In genomic region chr7:12880497-12880896, GRCm38 (mm10) we compare ENCODE assay signal across 8 mouse cellular contexts. TPM values are rescaled to one million over a fixed set of nuclear protein-coding genes. Genes with fewer than 3 reads are reported as not detected.
DNase-seq lines count a peak whose midpoint lies in the region; ATAC-seq and TF ChIP-seq lines count a peak whose summit lies in the region.
"Not testable (repeated sequence)": the region's sequence is repeated elsewhere in the genome, so short reads cannot be mapped to it uniquely, and the experiment has no call there.

No protein-coding gene starts in this region.

- not testable (repeated sequence) for TF ChIP-seq CTCF in embryonic fibroblast, embryonic 13.5 days (IDR thresholded peaks at IDR 0.05; ENCODE audit: borderline replicate concordance, insufficient read depth, low read length); left cerebral cortex, adult 2 months (IDR thresholded peaks at IDR 0.05)

- peak overlapping the region; percentile 79 for H3K4me2 ChIP-seq in heart, embryonic 11.5 days
- peak overlapping the region; percentile 83 for H3K4me2 ChIP-seq in hindbrain, embryonic 16.5 days (ENCODE audit: low read length)
- H3K4me2 ChIP-seq in liver, embryonic 16.5 days (ENCODE audit: low read depth, low read length), result peak overlapping the region; percentile 92
- H3K4me2 ChIP-seq in midbrain, embryonic 14.5 days (ENCODE audit: low read length), result peak overlapping the region; percentile 73
- H3K4me2 ChIP-seq in stomach, embryonic 14.5 days (replicated peaks; ENCODE audit: low read depth, low read length), result peak overlapping the region; percentile 43; the same call in 1 of the 2 replicates

- intact Hi-C loops in left cerebral cortex, adult 2 months (cut with DNase I), result loop anchor here (1.0 to 10.0 kb wide), 5 partner anchors 62 to 458 kb away; partner anchors contain the start of genes Zfp329 and Zfp551

- not testable (repeated sequence) for H3K27ac ChIP-seq in embryonic fibroblast, embryonic 13.5 days (ENCODE audit: insufficient read depth, low read length); heart, embryonic 11.5 days (ENCODE audit: low read depth, low read length); liver, embryonic 16.5 days (ENCODE audit: low read length); stomach, embryonic 14.5 days (ENCODE audit: low read length)
- H3K27ac ChIP-seq in hindbrain, embryonic 16.5 days (ENCODE audit: low read depth, low read length), result peak overlapping the region; percentile 51; the same call in 1 of the 2 replicates
- H3K27ac ChIP-seq in left cerebral cortex, adult 2 months, result peak overlapping the region; percentile 74; the same call in 1 of the 2 replicates
- H3K27ac ChIP-seq in midbrain, embryonic 14.5 days (replicated peaks; ENCODE audit: low read depth, low read length), result peak overlapping the region; percentile 64; the same call in 1 of the 2 replicates

- H3K4me1 ChIP-seq in embryonic fibroblast, embryonic 13.5 days (ENCODE audit: control insufficient read depth, insufficient read depth, low read length); heart, embryonic 11.5 days (ENCODE audit: control insufficient read depth, insufficient read depth, low read length); liver, embryonic 16.5 days (ENCODE audit: control insufficient read depth, low read depth, low read length); stomach, embryonic 14.5 days (ENCODE audit: control insufficient read depth, insufficient read depth, low read length): not testable (repeated sequence)
- peaks cover 13% of the 10 kb centered on the region for H3K4me1 ChIP-seq in hindbrain, embryonic 16.5 days (ENCODE audit: control insufficient read depth, insufficient read depth, low read depth, low read length)
- H3K4me1 ChIP-seq in midbrain, embryonic 14.5 days (ENCODE audit: control insufficient read depth, insufficient read depth, low read length), result peaks cover 19% of the 10 kb centered on the region

- TF ChIP-seq POLR2A in embryonic fibroblast, embryonic 13.5 days (IDR thresholded peaks at IDR 0.05; ENCODE audit: low read depth, low read length), result not testable (repeated sequence)

- H3K9me3 ChIP-seq in heart, embryonic 11.5 days (replicated peaks; ENCODE audit: control insufficient read depth, low read length); hindbrain, embryonic 16.5 days (ENCODE audit: control insufficient read depth, low read length); liver, embryonic 16.5 days (replicated peaks; ENCODE audit: control insufficient read depth, low read length); midbrain, embryonic 14.5 days (ENCODE audit: control insufficient read depth, low read length); stomach, embryonic 14.5 days (ENCODE audit: control insufficient read depth, low read depth, low read length): not testable (repeated sequence)

- not testable (repeated sequence) for H3K27me3 ChIP-seq in heart, embryonic 11.5 days (ENCODE audit: control insufficient read depth, insufficient read depth, low read length); hindbrain, embryonic 16.5 days (replicated peaks; ENCODE audit: control insufficient read depth, insufficient read depth, low read length); liver, embryonic 16.5 days (ENCODE audit: control insufficient read depth, insufficient read depth, low read depth, low read length); midbrain, embryonic 14.5 days (ENCODE audit: control insufficient read depth, insufficient read depth, low read length); stomach, embryonic 14.5 days (ENCODE audit: control insufficient read depth, insufficient read depth, low read length)

- DNase-seq in left cerebral cortex, adult 2 months (ENCODE audit: extremely low spot score in 1 of 2, low spot score in 2 of 2); midbrain, embryonic 14.5 days: not testable (repeated sequence)

- H3K36me3 ChIP-seq in heart, embryonic 11.5 days (ENCODE audit: control insufficient read depth, insufficient read depth, low read length); liver, embryonic 16.5 days (ENCODE audit: control insufficient read depth, insufficient read depth); stomach, embryonic 14.5 days (ENCODE audit: control insufficient read depth, insufficient read depth, low read length): not testable (repeated sequence)
- peaks cover 11% of the 10 kb centered on the region for H3K36me3 ChIP-seq in hindbrain, embryonic 16.5 days (ENCODE audit: control insufficient read depth, insufficient read depth, low read length)
- H3K36me3 ChIP-seq in midbrain, embryonic 14.5 days (ENCODE audit: control insufficient read depth, insufficient read depth, low read length), result peaks cover 12% of the 10 kb centered on the region

- WGBS in heart, embryonic 11.5 days (ENCODE audit: insufficient replicate concordance), result 44% methylated on average over 8 of the region's 8 CpGs
- WGBS in hindbrain, embryonic 16.5 days, result 49% methylated on average over 8 of the region's 8 CpGs
- 31% methylated on average over 8 of the region's 8 CpGs for WGBS in liver, embryonic 16.5 days (ENCODE audit: insufficient replicate concordance)
- WGBS in midbrain, embryonic 14.5 days, result 45% methylated on average over 8 of the region's 8 CpGs
- 50% methylated on average over 8 of the region's 8 CpGs for WGBS in stomach, embryonic 14.5 days

- ATAC-seq in activated CD4-positive, CD25-positive, alpha-beta regulatory T cell, adult 4 months, result peak; percentile 2
- not testable (repeated sequence) for ATAC-seq in heart, embryonic 11.5 days (replicated peaks; ENCODE audit: insufficient number of reproducible peaks, low FRiP score, low TSS enrichment); liver, embryonic 16.5 days (ENCODE audit: low read depth); stomach, embryonic 14.5 days (ENCODE audit: insufficient number of reproducible peaks, insufficient read depth, low FRiP score, low read depth)
- ATAC-seq in hindbrain, embryonic 16.5 days, result peak; percentile 21
- peak; percentile 49 for ATAC-seq in midbrain, embryonic 14.5 days (ENCODE audit: low FRiP score, low TSS enrichment)

- not testable (repeated sequence) for H3K9ac ChIP-seq in heart, embryonic 11.5 days (ENCODE audit: low read depth, low read length); stomach, embryonic 14.5 days (replicated peaks; ENCODE audit: low read depth, low read length)
- peak overlapping the region; percentile 77 for H3K9ac ChIP-seq in hindbrain, embryonic 16.5 days (ENCODE audit: low read depth, low read length)
- H3K9ac ChIP-seq in liver, embryonic 16.5 days (ENCODE audit: low read depth, low read length), result peak overlapping the region; percentile 77; the same call in 1 of the 2 replicates
- H3K9ac ChIP-seq in midbrain, embryonic 14.5 days (replicated peaks; ENCODE audit: low read length), result peak overlapping the region; percentile 79

- H3K4me3 ChIP-seq in embryonic fibroblast, embryonic 13.5 days (ENCODE audit: insufficient read depth, low read length), result peak overlapping the region; percentile 44
- H3K4me3 ChIP-seq in heart, embryonic 11.5 days (ENCODE audit: low read depth, low read length), result peak overlapping the region; percentile 77
- peak overlapping the region; percentile 76 for H3K4me3 ChIP-seq in hindbrain, embryonic 16.5 days (ENCODE audit: low read length)
- peak overlapping the region; percentile 86 for H3K4me3 ChIP-seq in left cerebral cortex, adult 2 months
- peak overlapping the region; percentile 79 for H3K4me3 ChIP-seq in liver, embryonic 16.5 days (ENCODE audit: low read depth, low read length)
- H3K4me3 ChIP-seq in midbrain, embryonic 14.5 days (replicated peaks; ENCODE audit: low read depth, low read length), result peak overlapping the region; percentile 75
- H3K4me3 ChIP-seq in stomach, embryonic 14.5 days (ENCODE audit: low read depth, low read length), result peak overlapping the region; percentile 74

RNA-seq across cellular contexts. Expression of gene Zfp128, which starts 0.5 kb away (rescaled TPM):
- 1 to 10 TPM in 1 of 2 experiments, under 1 TPM in 1; 0.84 to 2.4 TPM for polyA plus RNA-seq in activated CD4-positive, CD25-positive, alpha-beta regulatory T cell, adult 4 months (2017; shearing (Covaris generic))
- 2.9 and 3.4 TPM in 2 replicates for polyA plus RNA-seq in embryonic fibroblast, embryonic 13.5 days (2011; ENCODE audit: insufficient read length, low read depth, missing spikeins)
- 2.8 and 3.6 TPM in 2 replicates for polyA plus RNA-seq in heart, embryonic 11.5 days (2014; fragmentation: Nextera tagmentation; extraction: Ambion mirVana)
- 6.8 and 7.1 TPM in 2 replicates for polyA plus RNA-seq in hindbrain, embryonic 16.5 days (2015; fragmentation: Nextera tagmentation; extraction: Ambion mirVana)
- 1 to 10 TPM; 8.0 to 8.2 TPM for total RNA-seq in left cerebral cortex, adult 2 months (2021)
- 0.54 and 0.55 TPM in 2 replicates for polyA plus RNA-seq in liver, embryonic 16.5 days (2015; fragmentation: Nextera tagmentation; extraction: Ambion mirVana)
- 8.6 and 9.0 TPM in 2 replicates for polyA plus RNA-seq in midbrain, embryonic 14.5 days (2014; fragmentation: Nextera tagmentation; extraction: Ambion mirVana)
- polyA plus RNA-seq in stomach, embryonic 14.5 days (2014; fragmentation: Nextera tagmentation; extraction: Ambion mirVana), result 4.5 and 4.6 TPM in 2 replicates

RNA-seq across cellular contexts. Expression of gene Zscan22, which starts 17.1 kb away (rescaled TPM):
- 10 to 100 TPM in 1 of 2 experiments, 1 to 10 TPM in 1; 6.6 to 10.9 TPM for polyA plus RNA-seq in activated CD4-positive, CD25-positive, alpha-beta regulatory T cell, adult 4 months (2017; shearing (Covaris generic))
- polyA plus RNA-seq in embryonic fibroblast, embryonic 13.5 days (2011; ENCODE audit: insufficient read length, low read depth, missing spikeins), result 7.6 and 9.8 TPM in 2 replicates
- polyA plus RNA-seq in heart, embryonic 11.5 days (2014; fragmentation: Nextera tagmentation; extraction: Ambion mirVana), result 14.5 and 17.0 TPM in 2 replicates
- 10.4 and 13.1 TPM in 2 replicates for polyA plus RNA-seq in hindbrain, embryonic 16.5 days (2015; fragmentation: Nextera tagmentation; extraction: Ambion mirVana)
- 10 to 100 TPM; 16.2 to 17.0 TPM for total RNA-seq in left cerebral cortex, adult 2 months (2021)
- 3.3 and 3.9 TPM in 2 replicates for polyA plus RNA-seq in liver, embryonic 16.5 days (2015; fragmentation: Nextera tagmentation; extraction: Ambion mirVana)
- 9.9 and 13.0 TPM in 2 replicates for polyA plus RNA-seq in midbrain, embryonic 14.5 days (2014; fragmentation: Nextera tagmentation; extraction: Ambion mirVana)
- 22.4 and 23.0 TPM in 2 replicates for polyA plus RNA-seq in stomach, embryonic 14.5 days (2014; fragmentation: Nextera tagmentation; extraction: Ambion mirVana)

RNA-seq across cellular contexts. Expression of gene Rps5, which starts 41.6 kb away (rescaled TPM):
- polyA plus RNA-seq in activated CD4-positive, CD25-positive, alpha-beta regulatory T cell, adult 4 months (2017; shearing (Covaris generic)), result 1,000 to 10,000 TPM; 2,813 to 3,009 TPM
- polyA plus RNA-seq in embryonic fibroblast, embryonic 13.5 days (2011; ENCODE audit: insufficient read length, low read depth, missing spikeins), result 1,341 and 1,449 TPM in 2 replicates
- 659 and 704 TPM in 2 replicates for polyA plus RNA-seq in heart, embryonic 11.5 days (2014; fragmentation: Nextera tagmentation; extraction: Ambion mirVana)
- 564 and 566 TPM in 2 replicates for polyA plus RNA-seq in hindbrain, embryonic 16.5 days (2015; fragmentation: Nextera tagmentation; extraction: Ambion mirVana)
- total RNA-seq in left cerebral cortex, adult 2 months (2021), result 100 to 1,000 TPM; 374 to 377 TPM
- 473 and 517 TPM in 2 replicates for polyA plus RNA-seq in liver, embryonic 16.5 days (2015; fragmentation: Nextera tagmentation; extraction: Ambion mirVana)
- 749 and 858 TPM in 2 replicates for polyA plus RNA-seq in midbrain, embryonic 14.5 days (2014; fragmentation: Nextera tagmentation; extraction: Ambion mirVana)
- 1,309 and 1,442 TPM in 2 replicates for polyA plus RNA-seq in stomach, embryonic 14.5 days (2014; fragmentation: Nextera tagmentation; extraction: Ambion mirVana)

RNA-seq across cellular contexts. Expression of gene Zfp110, which starts 45.9 kb away (rescaled TPM):
- 10 to 100 TPM; 56.1 to 72.2 TPM for polyA plus RNA-seq in activated CD4-positive, CD25-positive, alpha-beta regulatory T cell, adult 4 months (2017; shearing (Covaris generic))
- 25.6 and 27.3 TPM in 2 replicates for polyA plus RNA-seq in embryonic fibroblast, embryonic 13.5 days (2011; ENCODE audit: insufficient read length, low read depth, missing spikeins)
- polyA plus RNA-seq in heart, embryonic 11.5 days (2014; fragmentation: Nextera tagmentation; extraction: Ambion mirVana), result 21.6 and 25.6 TPM in 2 replicates
- 24.7 and 30.6 TPM in 2 replicates for polyA plus RNA-seq in hindbrain, embryonic 16.5 days (2015; fragmentation: Nextera tagmentation; extraction: Ambion mirVana)
- total RNA-seq in left cerebral cortex, adult 2 months (2021), result 10 to 100 TPM; 12.5 to 13.5 TPM
- polyA plus RNA-seq in liver, embryonic 16.5 days (2015; fragmentation: Nextera tagmentation; extraction: Ambion mirVana), result 12.0 and 12.7 TPM in 2 replicates
- 22.9 and 28.0 TPM in 2 replicates for polyA plus RNA-seq in midbrain, embryonic 14.5 days (2014; fragmentation: Nextera tagmentation; extraction: Ambion mirVana)
- 29.9 and 35.7 TPM in 2 replicates for polyA plus RNA-seq in stomach, embryonic 14.5 days (2014; fragmentation: Nextera tagmentation; extraction: Ambion mirVana)

RNA-seq across cellular contexts. Expression of gene Rnf225, which starts 46.7 kb away (rescaled TPM):
- not detected for polyA plus RNA-seq in activated CD4-positive, CD25-positive, alpha-beta regulatory T cell, adult 4 months (2017; shearing (Covaris generic))
- 0.30 and 0.63 TPM in 2 replicates for polyA plus RNA-seq in embryonic fibroblast, embryonic 13.5 days (2011; ENCODE audit: insufficient read length, low read depth, missing spikeins)
- 0.53 and 0.65 TPM in 2 replicates for polyA plus RNA-seq in heart, embryonic 11.5 days (2014; fragmentation: Nextera tagmentation; extraction: Ambion mirVana)
- 1.2 and 1.3 TPM in 2 replicates for polyA plus RNA-seq in hindbrain, embryonic 16.5 days (2015; fragmentation: Nextera tagmentation; extraction: Ambion mirVana)
- 1 to 10 TPM; 1.1 to 1.2 TPM for total RNA-seq in left cerebral cortex, adult 2 months (2021)
- 0.07 and 0.09 TPM in 2 replicates for polyA plus RNA-seq in liver, embryonic 16.5 days (2015; fragmentation: Nextera tagmentation; extraction: Ambion mirVana)
- polyA plus RNA-seq in midbrain, embryonic 14.5 days (2014; fragmentation: Nextera tagmentation; extraction: Ambion mirVana), result 0.64 and 0.66 TPM in 2 replicates
- polyA plus RNA-seq in stomach, embryonic 14.5 days (2014; fragmentation: Nextera tagmentation; extraction: Ambion mirVana), result 0.97 and 1.4 TPM in 2 replicates
